Mouse (Mus musculus): Measurements from ENCODE around the gene Rbms1. TPM values are rescaled to one million over a fixed set of nuclear protein-coding genes. Genes with fewer than 3 reads are reported as not detected.

Rbms1 gene
- polyA plus RNA-seq, 1 experiment, result 3.5 TPM

DNA sequence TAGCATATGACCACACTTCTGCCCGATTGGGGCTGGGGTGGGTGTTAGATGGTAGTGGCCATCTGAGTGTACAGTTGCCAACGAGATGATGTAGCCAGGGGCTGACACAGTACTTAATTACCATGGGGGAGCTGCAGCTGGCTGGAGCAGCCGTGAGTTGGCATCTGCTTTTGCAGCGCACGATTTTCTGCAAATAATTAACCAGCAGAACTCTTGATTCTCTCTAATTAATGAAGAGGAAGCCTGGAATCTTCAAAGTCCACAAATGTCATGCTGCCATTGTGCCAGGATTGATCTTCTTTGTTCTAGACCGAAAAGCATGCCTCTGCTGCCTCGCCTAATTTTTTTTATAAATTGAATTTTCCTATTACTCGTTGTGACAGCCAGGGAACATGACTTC lies 249.1 kb downstream of the Rbms1 start:
- Histone ChIP-seq H3K4me1 (ENCODE audit: control insufficient read depth) (no peaks in the 10 kb centered on the region), H3K36me3 (ENCODE audit: control insufficient read depth) (no peaks in the 10 kb centered on the region), H3K9me3 (ENCODE audit: control insufficient read depth, low read length) (no peaks in the 10 kb centered on the region), H3K27me3 (ENCODE audit: control insufficient read depth) (peaks cover 8% of the 10 kb centered on the region), H3K4me3 (replicated peaks) (no peak overlapping the region)
- TF ChIP-seq TAL1 (IDR thresholded peaks at IDR 0.05; ENCODE audit: low read length) (no peak), GATA1 (IDR thresholded peaks at IDR 0.05; ENCODE audit: low read length) (no peak)

DNA sequence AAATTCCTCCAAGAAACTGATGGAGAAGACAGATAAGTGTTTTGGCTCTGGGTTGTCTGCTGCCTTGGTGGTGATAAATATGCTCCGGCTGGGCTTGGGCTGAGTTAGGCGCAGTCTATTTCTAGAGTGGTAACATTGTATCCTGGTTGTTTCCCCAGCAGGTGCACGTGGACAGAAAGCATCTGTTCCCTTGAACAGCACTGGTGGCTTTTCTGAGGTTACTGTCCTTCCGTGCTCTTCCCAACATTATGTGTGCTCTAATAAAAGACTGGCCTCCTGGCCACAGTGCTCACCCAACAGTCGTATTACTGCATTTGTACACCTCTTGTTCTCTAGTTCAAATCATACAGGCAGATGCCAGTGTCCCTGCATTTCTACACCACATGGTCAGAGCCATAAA lies 250.1 kb downstream of the Rbms1 start:
- Histone ChIP-seq H3K9me3 (ENCODE audit: control insufficient read depth, low read length) (no peaks in the 10 kb centered on the region), H3K27me3 (ENCODE audit: control insufficient read depth) (peaks cover 8% of the 10 kb centered on the region), H3K4me3 (replicated peaks) (no peak overlapping the region), H3K4me1 (ENCODE audit: control insufficient read depth) (no peaks in the 10 kb centered on the region), H3K36me3 (ENCODE audit: control insufficient read depth) (no peaks in the 10 kb centered on the region)
- no peak for TF ChIP-seq TAL1 (IDR thresholded peaks at IDR 0.05; ENCODE audit: low read length)

DNA sequence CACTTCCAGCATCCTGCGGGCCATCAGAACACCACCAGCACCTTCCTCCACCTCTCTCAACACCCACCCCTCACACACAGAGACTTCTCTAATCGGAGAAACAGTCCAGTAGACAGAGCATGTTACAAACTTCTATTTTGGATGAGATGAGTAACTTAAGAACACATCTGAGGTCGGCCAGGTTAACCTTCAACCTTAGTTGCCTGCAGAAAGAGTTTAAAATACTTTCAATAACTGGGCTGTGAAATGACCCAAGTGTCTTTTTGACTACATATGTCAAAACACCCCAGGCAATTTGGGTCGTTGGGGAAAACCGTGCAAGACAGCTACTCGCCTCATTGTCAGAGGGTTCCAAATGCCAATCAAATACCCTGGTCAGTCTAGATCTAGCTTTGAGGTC lies 250.5 kb downstream of the Rbms1 start:
- Histone ChIP-seq H3K4me1 (ENCODE audit: control insufficient read depth) (no peaks in the 10 kb centered on the region), H3K9me3 (ENCODE audit: control insufficient read depth, low read length) (no peaks in the 10 kb centered on the region), H3K36me3 (ENCODE audit: control insufficient read depth) (no peaks in the 10 kb centered on the region), H3K27me3 (ENCODE audit: control insufficient read depth) (peaks cover 8% of the 10 kb centered on the region), H3K4me3 (replicated peaks) (no peak overlapping the region)
- TF ChIP-seq GATA1 (IDR thresholded peaks at IDR 0.05; ENCODE audit: low read length), result no peak
- no peak for TF ChIP-seq TAL1 (IDR thresholded peaks at IDR 0.05; ENCODE audit: low read length)

DNA sequence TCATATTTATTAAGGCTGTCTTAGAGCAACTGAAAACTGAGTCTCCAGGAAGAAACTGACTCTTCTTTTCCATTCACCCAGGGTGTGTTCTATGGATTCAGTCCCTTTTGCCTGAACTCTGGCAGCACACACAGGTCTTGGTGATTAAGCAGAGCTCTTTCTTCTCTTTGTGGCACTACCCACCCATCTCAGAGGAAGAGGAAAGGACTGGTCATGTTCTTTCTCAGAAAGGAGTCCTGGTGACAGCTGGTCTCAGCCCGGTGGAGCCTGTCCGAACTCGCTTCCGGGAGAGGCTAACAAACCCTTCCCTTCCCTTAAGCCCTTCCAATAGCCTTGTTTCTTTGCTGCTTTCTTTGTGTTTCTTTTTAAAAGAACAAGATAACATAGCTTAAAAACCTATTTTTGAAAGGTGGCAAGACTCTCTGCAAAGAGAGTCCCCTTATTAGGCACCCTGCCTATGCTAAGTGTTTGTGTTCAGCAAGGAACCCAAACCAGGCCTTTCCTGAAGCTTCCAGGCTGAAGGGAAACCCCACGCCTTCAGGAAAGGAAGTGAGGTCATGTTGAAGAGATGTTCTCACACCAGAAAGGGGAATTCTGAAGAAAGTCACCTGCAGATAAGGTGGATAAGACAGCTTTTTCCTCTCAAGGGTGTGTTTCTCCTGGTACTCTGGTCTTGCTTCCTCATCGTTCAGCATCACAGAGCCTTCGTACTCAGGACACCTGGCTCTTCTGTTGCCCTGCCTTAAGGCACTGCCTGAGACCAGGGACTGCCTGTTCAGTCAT lies 251.7 kb downstream of the Rbms1 start:
- Histone ChIP-seq H3K4me1 (ENCODE audit: control insufficient read depth) (no peaks in the 10 kb centered on the region), H3K27me3 (ENCODE audit: control insufficient read depth) (peaks cover 4% of the 10 kb centered on the region; the same call in 1 of the 2 replicates), H3K4me3 (replicated peaks) (no peak overlapping the region), H3K9me3 (ENCODE audit: control insufficient read depth, low read length) (no peaks in the 10 kb centered on the region), H3K36me3 (ENCODE audit: control insufficient read depth) (no peaks in the 10 kb centered on the region)
- TF ChIP-seq TAL1 (IDR thresholded peaks at IDR 0.05; ENCODE audit: low read length), result no peak
- TF ChIP-seq GATA1 (IDR thresholded peaks at IDR 0.05; ENCODE audit: low read length), result no peak

DNA sequence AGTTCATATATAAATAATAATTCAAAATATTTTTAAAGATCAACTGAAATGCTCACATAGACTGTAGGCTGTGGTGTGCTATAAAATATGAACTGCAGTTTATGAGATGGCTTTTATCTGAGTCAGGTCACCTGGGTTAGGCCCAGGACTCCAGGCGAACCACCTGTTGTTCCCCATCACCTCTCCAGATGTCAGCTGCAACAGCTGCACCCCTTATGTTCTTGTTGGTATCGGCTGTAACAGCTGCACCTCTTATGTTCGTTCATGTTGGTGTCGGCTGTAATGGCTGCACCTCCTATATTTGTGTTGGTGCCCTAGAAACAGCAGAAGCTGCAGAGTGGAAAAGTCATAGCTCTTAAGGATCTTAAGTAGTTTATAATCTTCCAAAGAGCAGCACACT lies 252.7 kb downstream of the Rbms1 start:
- no peak for TF ChIP-seq TAL1 (IDR thresholded peaks at IDR 0.05; ENCODE audit: low read length)
- Histone ChIP-seq H3K9me3 (ENCODE audit: control insufficient read depth, low read length) (no peaks in the 10 kb centered on the region), H3K36me3 (ENCODE audit: control insufficient read depth) (no peaks in the 10 kb centered on the region)

DNA sequence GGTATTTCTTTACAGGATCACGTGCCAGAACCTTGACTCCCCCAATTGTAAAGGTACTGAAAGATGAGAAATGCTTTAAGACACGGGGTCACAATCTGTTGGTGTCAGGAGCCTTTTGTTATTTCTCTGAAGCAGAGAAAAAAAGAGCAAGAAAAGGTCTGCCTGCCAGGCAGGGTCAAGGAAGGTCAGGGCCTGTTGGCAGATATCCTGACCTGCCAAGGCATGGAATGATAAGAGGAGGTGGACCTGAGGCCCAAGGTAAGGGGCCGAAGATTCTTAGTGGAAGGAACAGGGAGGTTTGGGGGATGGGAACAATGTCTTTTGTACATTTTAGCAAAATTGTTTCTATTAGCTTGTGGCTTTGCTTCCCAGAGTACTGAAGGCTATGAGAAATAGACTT lies 254.3 kb downstream of the Rbms1 start:
- no peaks in the 10 kb centered on the region for H3K4me1 ChIP-seq (ENCODE audit: control insufficient read depth)
- H3K36me3 ChIP-seq (ENCODE audit: control insufficient read depth), result no peaks in the 10 kb centered on the region
- no peaks in the 10 kb centered on the region for H3K27me3 ChIP-seq (ENCODE audit: control insufficient read depth)
- H3K9me3 ChIP-seq (ENCODE audit: control insufficient read depth, low read length), result no peaks in the 10 kb centered on the region
- no peak for TF ChIP-seq TAL1 (IDR thresholded peaks at IDR 0.05; ENCODE audit: low read length)
- no peak for TF ChIP-seq GATA1 (IDR thresholded peaks at IDR 0.05; ENCODE audit: low read length)
- H3K4me3 ChIP-seq (replicated peaks), result no peak overlapping the region

More for the DNA sequence above, 252.7 kb downstream of the Rbms1 start:
- Histone ChIP-seq H3K27me3 (ENCODE audit: control insufficient read depth) (peaks cover 4% of the 10 kb centered on the region; the same call in 1 of the 2 replicates), H3K4me1 (ENCODE audit: control insufficient read depth) (no peaks in the 10 kb centered on the region), H3K4me3 (replicated peaks) (no peak overlapping the region)

DNA sequence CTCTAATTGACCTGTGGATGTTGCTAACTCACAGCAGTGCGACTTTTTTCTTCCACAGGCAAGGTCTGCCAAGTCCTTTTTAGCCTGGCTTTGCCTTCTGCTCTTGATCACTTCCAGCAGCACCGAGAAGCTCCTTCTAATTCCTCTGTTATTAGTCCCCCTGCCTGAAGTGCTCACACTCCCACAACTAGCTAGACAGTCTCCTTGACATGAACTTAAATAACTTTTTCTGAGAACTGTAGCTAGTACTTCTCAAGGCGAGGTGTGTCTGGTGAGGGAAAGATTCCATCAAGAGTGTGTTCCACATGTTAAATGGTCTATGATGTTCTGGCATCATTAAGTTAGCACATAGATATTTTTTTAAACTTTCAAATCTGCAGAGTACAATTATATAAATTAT lies 256.1 kb downstream of the Rbms1 start:
- Histone ChIP-seq H3K4me1 (ENCODE audit: control insufficient read depth) (no peaks in the 10 kb centered on the region), H3K4me3 (replicated peaks) (no peak overlapping the region), H3K27me3 (ENCODE audit: control insufficient read depth) (no peaks in the 10 kb centered on the region), H3K9me3 (ENCODE audit: control insufficient read depth, low read length) (no peaks in the 10 kb centered on the region), H3K36me3 (ENCODE audit: control insufficient read depth) (no peaks in the 10 kb centered on the region)
- TF ChIP-seq GATA1 (IDR thresholded peaks at IDR 0.05; ENCODE audit: low read length), result no peak
- no peak for TF ChIP-seq TAL1 (IDR thresholded peaks at IDR 0.05; ENCODE audit: low read length)

DNA sequence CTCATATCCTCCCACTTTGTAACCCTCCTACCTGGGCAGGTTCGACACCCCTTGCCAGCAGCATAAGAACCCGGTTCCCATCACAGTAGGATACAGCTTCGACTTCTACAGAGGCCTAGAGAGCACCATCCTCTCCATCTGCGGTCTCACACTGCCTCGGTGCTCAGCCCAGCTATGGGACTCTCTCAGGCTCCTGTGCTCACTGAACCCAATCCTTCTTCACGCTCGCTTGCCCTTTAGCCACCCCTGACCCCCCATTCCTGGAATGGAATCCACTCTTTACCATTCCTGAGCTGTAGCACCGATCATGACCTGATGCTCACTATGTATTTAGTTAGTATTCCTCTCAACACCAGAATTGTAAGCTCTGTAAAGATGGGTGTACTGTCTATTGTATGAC lies 257.6 kb downstream of the Rbms1 start:
- no peaks in the 10 kb centered on the region for H3K36me3 ChIP-seq (ENCODE audit: control insufficient read depth)
- no peaks in the 10 kb centered on the region for H3K4me1 ChIP-seq (ENCODE audit: control insufficient read depth)
- TF ChIP-seq GATA1 (IDR thresholded peaks at IDR 0.05; ENCODE audit: low read length) (no peak), TAL1 (IDR thresholded peaks at IDR 0.05; ENCODE audit: low read length) (no peak)
- H3K4me3 ChIP-seq (replicated peaks), result no peak overlapping the region
- no peaks in the 10 kb centered on the region for H3K9me3 ChIP-seq (ENCODE audit: control insufficient read depth, low read length)
- H3K27me3 ChIP-seq (ENCODE audit: control insufficient read depth), result no peaks in the 10 kb centered on the region

DNA sequence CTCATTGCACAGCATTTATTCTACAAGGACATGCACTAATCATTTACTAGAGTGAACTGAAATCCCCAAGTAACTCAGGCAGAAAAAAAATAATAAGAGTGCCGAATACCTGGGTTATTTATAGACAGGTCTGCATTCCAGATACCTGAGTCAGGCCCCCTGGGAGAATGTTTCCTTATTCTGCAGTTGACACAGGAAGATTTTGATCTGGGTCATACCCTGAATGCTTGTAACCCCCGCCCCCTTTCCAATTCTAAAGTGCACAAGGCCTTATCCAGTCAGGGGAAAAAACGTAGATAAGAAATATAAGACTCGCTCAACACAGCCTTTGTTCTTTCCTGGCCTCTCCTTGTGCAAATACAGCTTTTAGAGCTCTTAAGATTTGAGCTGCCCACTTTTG lies 259.7 kb downstream of the Rbms1 start:
- Histone ChIP-seq H3K9me3 (ENCODE audit: control insufficient read depth, low read length) (no peaks in the 10 kb centered on the region), H3K27me3 (ENCODE audit: control insufficient read depth) (no peaks in the 10 kb centered on the region), H3K4me3 (replicated peaks) (no peak overlapping the region), H3K4me1 (ENCODE audit: control insufficient read depth) (no peaks in the 10 kb centered on the region), H3K36me3 (ENCODE audit: control insufficient read depth) (no peaks in the 10 kb centered on the region)
- no peak for TF ChIP-seq GATA1 (IDR thresholded peaks at IDR 0.05; ENCODE audit: low read length)
- TF ChIP-seq TAL1 (IDR thresholded peaks at IDR 0.05; ENCODE audit: low read length), result no peak

DNA sequence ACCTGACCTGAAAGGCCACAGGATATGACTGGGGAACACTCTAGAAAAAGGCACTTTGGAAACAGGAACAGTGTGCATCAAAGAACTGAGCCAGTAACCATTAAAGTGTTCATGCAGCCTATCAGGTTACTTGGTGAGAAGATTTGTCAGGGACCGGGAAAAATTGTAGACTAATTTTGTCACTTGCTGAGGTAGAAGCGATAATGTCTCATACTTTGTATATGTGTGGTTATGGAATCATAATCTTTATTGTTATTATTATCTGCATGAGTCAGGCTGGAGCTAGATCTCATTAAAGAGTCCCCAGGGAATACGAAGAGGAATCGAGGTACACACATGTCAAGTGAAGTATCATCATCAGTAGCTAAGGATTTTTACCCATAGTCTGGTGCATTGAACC lies 262.0 kb downstream of the Rbms1 start:
- H3K4me3 ChIP-seq (replicated peaks), result no peak overlapping the region
- TF ChIP-seq GATA1 (IDR thresholded peaks at IDR 0.05; ENCODE audit: low read length) (no peak), TAL1 (IDR thresholded peaks at IDR 0.05; ENCODE audit: low read length) (no peak)
- no peaks in the 10 kb centered on the region for H3K4me1 ChIP-seq (ENCODE audit: control insufficient read depth)
- H3K27me3 ChIP-seq (ENCODE audit: control insufficient read depth), result no peaks in the 10 kb centered on the region
- H3K9me3 ChIP-seq (ENCODE audit: control insufficient read depth, low read length), result no peaks in the 10 kb centered on the region
- no peaks in the 10 kb centered on the region for H3K36me3 ChIP-seq (ENCODE audit: control insufficient read depth)

Other genes with a start within 250 kb of the Rbms1 start
- gene Itgb6, start 240.5 kb downstream of the Rbms1 start, polyA plus RNA-seq (2012), result not detected in 2 replicates

All from erythroblast, embryonic 14.5 days (primary cell).